Mouse (Mus musculus) liver, adult 2 months (tissue): Measurements from ENCODE around the gene Fam186a.

Source experiments
- CTCF ChIP-seq: fragments of 200-500 bp; IDR thresholded peaks from 2 replicates; pipeline ENCODE4 v1.5.1; 2011; ENCODE audit warnings: low read depth, low read length, control low read depth
- POLR2A ChIP-seq: fragments of 200-500 bp; IDR thresholded peaks from 2 replicates; pipeline ENCODE4 v1.6.1; 2011; ENCODE audit warnings: low read length, control low read depth; ENCODE audit not compliant: insufficient read depth; ENCODE audit errors: extremely low read depth

- TF ChIP-seq CTCF (no peak), POLR2A (no peak)
These were observed 52.2 kb downstream of the Fam186a start for GRCm38 (mm10) chr15:99914613-99915012.
